Mouse (Mus musculus) lung, embryonic 15.5 days (tissue): Measurements from ENCODE around the gene Ankmy1. TPM values are rescaled to one million over a fixed set of nuclear protein-coding genes. Genes with fewer than 3 reads are reported as not detected.

Source experiments
- ATAC-seq: fragments of 200-750 bp; cut with Nextera tagmentation; 2 replicates; pipeline ENCODE4 v1.8.0; 2017; ENCODE audit warnings: moderate number of reproducible peaks, borderline replicate concordance; ENCODE audit not compliant: low FRiP score, low TSS enrichment; ENCODE audit errors: extremely low read depth
- H3K27ac ChIP-seq: fragments of 300-500 bp; sonication (generic); 2 replicates; pipeline ENCODE4 v1.5.1; 2015; ENCODE audit warnings: moderate library complexity, mild to moderate bottlenecking, inconsistent platforms
- H3K27me3 ChIP-seq: fragments of 300-500 bp; sonication (generic); 2 replicates; pipeline ENCODE4 v1.6.1; 2015; ENCODE audit warnings: inconsistent platforms
- H3K36me3 ChIP-seq: fragments of 300-500 bp; sonication (generic); 2 replicates; pipeline ENCODE4 v1.6.1; 2015; ENCODE audit warnings: inconsistent platforms
- H3K4me1 ChIP-seq: fragments of 300-500 bp; sonication (generic); 2 replicates; pipeline ENCODE4 v1.6.1; 2015; ENCODE audit warnings: inconsistent platforms
- H3K4me2 ChIP-seq: fragments of 300-500 bp; sonication (generic); 2 replicates; pipeline ENCODE4 v1.6.1; 2015; ENCODE audit warnings: inconsistent platforms, mild to moderate bottlenecking, moderate library complexity
- H3K4me3 ChIP-seq: fragments of 300-500 bp; sonication (generic); 2 replicates; pipeline ENCODE4 v1.5.1; 2015; ENCODE audit warnings: mild to moderate bottlenecking, inconsistent platforms
- H3K9ac ChIP-seq: fragments of 300-500 bp; sonication (generic); 2 replicates; pipeline ENCODE4 v1.6.1; 2015; ENCODE audit warnings: inconsistent platforms
- H3K9me3 ChIP-seq: fragments of 300-500 bp; sonication (generic); 2 replicates; pipeline ENCODE4 v1.6.1; 2016; ENCODE audit warnings: inconsistent platforms
- WGBS: fragments of 180-500 bp; shearing (Covaris S2); methylation state at CpG from one replicate; pipeline ENCODE4 v1.1.7; 2015; 5-methylcytosine and 5-hydroxymethylcytosine counted together
- polyA plus RNA-seq: library from polyadenylated mRNA; unstranded; fragments of >200 nt; fragmentation: Nextera tagmentation; extraction: Ambion mirVana; gene quantifications from 2 replicates; pipeline ENCODE4 v1.2.1, GENCODE M21; 2015

The Ankmy1 gene
- polyA plus RNA-seq, 1 experiment from 2014 or later, result 0.27 TPM

DNA sequence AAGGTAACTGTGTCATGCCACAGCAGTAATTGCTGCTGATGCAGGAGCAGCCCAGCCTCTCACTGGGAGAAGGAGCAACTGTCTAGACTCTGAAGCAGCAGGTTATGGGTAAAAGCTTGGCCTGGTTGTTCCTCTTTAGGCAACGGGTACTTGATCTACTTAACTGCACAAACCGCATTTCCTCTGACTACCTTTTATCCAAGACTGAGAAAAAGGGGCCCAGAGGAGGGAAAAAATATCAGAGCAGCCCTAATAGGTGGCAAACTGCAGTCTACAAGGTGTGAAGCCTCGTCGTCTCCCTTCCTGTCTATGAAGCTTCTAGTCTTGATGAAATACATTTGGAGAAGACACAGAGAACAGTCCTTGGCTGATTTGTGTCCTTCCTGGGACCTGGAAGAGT lies 30.9 kb upstream of the Ankmy1 start:
- no peaks in the 10 kb centered on the region for H3K27me3 ChIP-seq
- WGBS, result 76% methylated on average over 4 of the region's 4 CpGs
- H3K9ac ChIP-seq, result peak overlapping the region; percentile 71
- ATAC-seq, result no peak
- peaks cover 4% of the 10 kb centered on the region; the same call in 1 of the 2 replicates for H3K36me3 ChIP-seq
- peak overlapping the region; percentile 78 for H3K4me3 ChIP-seq
- peaks cover 22% of the 10 kb centered on the region for H3K4me1 ChIP-seq
- peak overlapping the region; percentile 97 for H3K27ac ChIP-seq
- peak overlapping the region; percentile 87 for H3K4me2 ChIP-seq
- no peaks in the 10 kb centered on the region for H3K9me3 ChIP-seq

DNA sequence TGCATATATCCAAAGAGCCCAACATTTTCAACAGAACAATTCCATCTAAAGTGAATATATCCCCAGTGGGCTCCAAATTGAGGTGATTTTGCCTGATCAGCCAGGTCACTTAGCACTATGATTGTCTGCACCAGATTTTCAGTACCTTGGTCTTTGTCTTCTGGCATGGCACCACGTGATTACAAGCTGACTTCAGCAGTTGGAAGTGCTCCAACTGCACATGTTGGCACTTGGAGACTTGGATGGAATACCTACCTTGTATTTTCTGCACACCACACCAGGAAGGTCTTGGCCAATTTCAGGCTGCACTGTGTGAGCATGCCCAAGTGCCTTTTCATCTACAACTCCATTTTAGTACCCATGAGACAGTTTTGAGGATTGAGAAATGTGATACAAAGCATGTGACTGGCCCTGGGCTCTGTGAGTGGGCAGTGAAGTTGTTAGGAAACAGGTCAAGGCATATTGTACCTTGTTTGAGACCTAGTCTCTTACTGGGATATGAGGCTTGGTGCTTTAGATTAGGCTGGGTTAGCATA lies 27.5 kb upstream of the Ankmy1 start:
- H3K9me3 ChIP-seq, result no peaks in the 10 kb centered on the region
- ATAC-seq, result no peak
- no peak overlapping the region for H3K9ac ChIP-seq
- H3K36me3 ChIP-seq, result no peaks in the 10 kb centered on the region
- no peak overlapping the region for H3K4me2 ChIP-seq
- no peaks in the 10 kb centered on the region for H3K27me3 ChIP-seq
- 36% methylated on average over 1 of the region's 1 CpGs for WGBS
- no peak overlapping the region for H3K27ac ChIP-seq
- H3K4me1 ChIP-seq, result peaks cover 9% of the 10 kb centered on the region
- H3K4me3 ChIP-seq, result no peak overlapping the region

DNA sequence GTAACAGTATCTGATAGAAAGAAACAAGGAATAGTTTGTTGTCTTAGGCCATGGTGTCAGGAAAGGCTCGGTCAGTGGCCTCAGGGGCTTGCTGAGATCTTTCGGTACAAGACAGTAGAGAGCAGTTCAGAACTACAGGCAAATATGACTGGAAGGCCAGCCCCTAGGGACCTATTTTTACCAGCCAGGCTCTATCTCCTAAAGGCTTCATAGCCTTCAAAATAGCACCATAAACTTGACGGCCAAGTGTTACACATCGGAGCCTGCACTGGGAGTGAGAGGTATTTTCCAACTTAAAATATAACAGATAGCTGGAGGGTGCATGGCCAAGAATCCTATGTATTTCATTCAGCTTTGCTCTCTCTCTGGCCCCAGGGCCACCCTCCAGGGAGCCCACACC lies 18.8 kb upstream of the Ankmy1 start:
- H3K9ac ChIP-seq, result no peak overlapping the region
- 88% methylated on average over 4 of the region's 4 CpGs for WGBS
- no peak overlapping the region for H3K4me2 ChIP-seq
- H3K4me3 ChIP-seq, result no peak overlapping the region
- H3K27ac ChIP-seq, result no peak overlapping the region
- H3K27me3 ChIP-seq, result no peaks in the 10 kb centered on the region
- peaks cover 42% of the 10 kb centered on the region for H3K36me3 ChIP-seq
- no peaks in the 10 kb centered on the region for H3K4me1 ChIP-seq
- no peaks in the 10 kb centered on the region for H3K9me3 ChIP-seq
- no peak for ATAC-seq

DNA sequence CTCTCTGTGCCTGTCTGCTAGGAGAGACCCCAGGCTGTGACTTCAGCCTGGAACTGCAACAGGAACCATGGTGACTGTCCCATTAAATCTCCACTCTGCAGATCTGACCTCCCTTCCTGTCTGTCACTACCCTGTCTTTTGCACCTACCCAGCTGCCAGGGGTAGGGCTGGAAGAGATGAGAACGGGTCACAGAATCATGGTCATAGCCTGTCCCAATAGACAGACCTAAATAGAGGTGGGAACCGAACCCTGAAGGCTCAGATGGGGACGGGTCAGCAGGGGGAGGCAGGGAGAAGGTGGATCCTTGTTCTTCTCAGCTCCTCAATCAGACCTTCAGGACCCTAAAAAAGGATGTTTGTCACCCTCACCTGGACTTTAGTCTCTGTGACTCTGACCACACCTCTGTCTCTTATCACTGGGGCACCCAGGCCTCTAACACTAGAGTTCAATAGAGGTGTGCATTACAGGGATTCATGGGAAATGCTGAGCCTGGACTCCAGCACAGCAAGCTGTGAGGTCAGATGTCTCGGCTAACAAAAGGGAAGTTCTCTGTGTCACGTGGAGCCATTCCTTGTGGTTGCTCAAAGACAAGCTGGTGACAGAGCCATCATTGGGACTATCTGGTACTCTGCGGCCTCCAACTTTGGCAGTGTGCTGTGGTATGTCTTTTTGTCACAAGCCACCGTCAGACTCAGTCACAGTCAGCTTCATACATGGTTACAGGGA lies 17.9 kb upstream of the Ankmy1 start:
- no peak for ATAC-seq
- Histone ChIP-seq H3K4me3 (no peak overlapping the region), H3K36me3 (peaks cover 51% of the 10 kb centered on the region), H3K9me3 (no peaks in the 10 kb centered on the region), H3K27ac (no peak overlapping the region), H3K4me2 (no peak overlapping the region), H3K4me1 (no peaks in the 10 kb centered on the region), H3K27me3 (no peaks in the 10 kb centered on the region), H3K9ac (no peak overlapping the region)
- WGBS, result 87% methylated on average over 7 of the region's 7 CpGs

DNA sequence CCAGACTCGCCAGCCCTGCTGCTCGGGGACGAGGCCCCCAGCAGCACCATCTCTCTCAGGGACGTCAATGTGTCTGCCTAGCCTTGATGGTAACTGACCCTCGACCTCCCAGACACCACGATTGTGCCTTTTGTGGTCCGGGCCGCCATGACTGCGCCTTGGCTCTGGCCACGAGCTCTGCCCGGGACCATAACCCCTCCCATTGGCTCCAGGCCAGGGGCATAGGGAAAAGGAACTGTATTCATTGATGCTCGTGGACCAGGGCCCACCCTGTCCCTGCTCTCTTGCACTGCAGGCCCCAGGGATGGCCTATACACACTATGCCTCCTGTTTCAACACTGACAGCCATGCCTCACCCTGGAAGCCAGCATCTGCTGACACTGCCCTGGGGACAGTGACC lies 17.1 kb upstream of the Ankmy1 start:
- no peak for ATAC-seq
- Histone ChIP-seq H3K4me2 (no peak overlapping the region), H3K4me1 (no peaks in the 10 kb centered on the region), H3K9me3 (no peaks in the 10 kb centered on the region), H3K36me3 (peaks cover 59% of the 10 kb centered on the region), H3K27me3 (no peaks in the 10 kb centered on the region), H3K27ac (no peak overlapping the region), H3K4me3 (no peak overlapping the region), H3K9ac (no peak overlapping the region)
- 72% methylated on average over 12 of the region's 12 CpGs for WGBS

DNA sequence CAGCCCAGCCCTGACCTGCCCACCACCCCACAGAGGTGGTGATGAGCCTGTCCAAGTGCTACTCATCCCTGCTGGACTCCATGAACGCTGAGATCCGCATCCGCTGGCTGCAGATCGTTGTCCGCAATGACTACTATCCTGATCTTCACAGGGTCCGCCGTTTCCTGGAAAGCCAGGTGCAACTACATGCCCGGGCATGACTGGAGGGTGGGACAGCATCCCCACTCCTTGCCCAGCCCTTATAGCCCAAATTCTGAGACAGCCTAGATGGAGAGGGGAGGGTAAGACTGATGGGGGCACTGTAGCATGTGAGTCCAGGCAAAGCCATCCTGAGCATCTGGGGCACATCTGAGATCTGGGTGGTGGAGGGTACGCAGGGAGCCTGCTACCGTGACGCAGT lies 16.4 kb upstream of the Ankmy1 start:
- H3K9me3 ChIP-seq, result no peaks in the 10 kb centered on the region
- H3K27me3 ChIP-seq, result no peaks in the 10 kb centered on the region
- ATAC-seq, result no peak
- no peak overlapping the region for H3K4me3 ChIP-seq
- no peaks in the 10 kb centered on the region for H3K4me1 ChIP-seq
- no peak overlapping the region for H3K27ac ChIP-seq
- H3K36me3 ChIP-seq, result peaks cover 61% of the 10 kb centered on the region
- no peak overlapping the region for H3K9ac ChIP-seq
- no peak overlapping the region for H3K4me2 ChIP-seq
- 97% methylated on average over 11 of the region's 11 CpGs for WGBS

DNA sequence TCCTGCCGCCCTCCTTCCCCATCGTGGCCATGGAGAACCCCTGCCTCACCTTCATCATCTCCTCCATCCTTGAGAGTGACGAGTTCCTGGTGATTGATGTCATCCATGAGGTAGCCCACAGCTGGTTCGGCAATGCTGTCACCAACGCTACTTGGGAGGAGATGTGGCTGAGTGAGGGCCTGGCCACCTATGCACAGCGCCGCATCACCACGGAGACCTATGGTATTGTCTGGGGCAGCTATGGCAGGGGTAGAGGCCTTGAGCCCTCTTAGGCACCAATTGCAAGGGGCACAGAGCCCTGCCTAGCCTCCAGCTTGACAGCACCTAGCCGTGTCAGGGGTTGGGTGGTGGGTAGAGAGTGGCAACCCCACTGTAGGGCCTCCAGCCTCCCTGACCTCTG lies 14.0 kb upstream of the Ankmy1 start:
- Histone ChIP-seq H3K4me3 (no peak overlapping the region), H3K4me1 (peaks cover 7% of the 10 kb centered on the region), H3K9me3 (no peaks in the 10 kb centered on the region), H3K4me2 (no peak overlapping the region), H3K36me3 (peaks cover 61% of the 10 kb centered on the region), H3K27ac (no peak overlapping the region), H3K9ac (no peak overlapping the region), H3K27me3 (no peaks in the 10 kb centered on the region)
- ATAC-seq, result no peak
- WGBS, result 89% methylated on average over 9 of the region's 9 CpGs

DNA sequence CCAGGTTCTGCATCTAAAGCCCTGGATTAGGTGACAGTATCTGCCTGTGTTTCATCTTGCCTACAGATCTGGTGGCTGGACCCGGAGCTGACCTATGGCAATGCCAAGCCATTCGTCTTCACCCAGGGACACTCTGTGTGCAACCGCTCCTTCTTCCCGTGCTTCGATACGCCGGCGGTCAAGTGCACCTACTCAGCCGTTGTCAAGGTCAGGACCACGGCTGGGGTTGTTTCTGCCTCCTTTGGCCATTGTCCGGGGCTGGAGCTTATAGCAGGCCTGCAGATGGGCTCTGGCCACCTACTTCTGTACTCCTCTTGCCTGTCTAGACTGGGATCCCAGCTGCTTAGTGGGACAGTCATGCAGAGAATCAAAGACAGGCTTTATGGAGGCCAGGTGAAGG lies 12.3 kb upstream of the Ankmy1 start:
- 87% methylated on average over 11 of the region's 11 CpGs for WGBS
- Histone ChIP-seq H3K4me2 (no peak overlapping the region), H3K4me3 (no peak overlapping the region), H3K27me3 (no peaks in the 10 kb centered on the region), H3K27ac (no peak overlapping the region), H3K36me3 (peaks cover 50% of the 10 kb centered on the region), H3K4me1 (peaks cover 17% of the 10 kb centered on the region), H3K9ac (no peak overlapping the region), H3K9me3 (no peaks in the 10 kb centered on the region)
- ATAC-seq, result no peak

DNA sequence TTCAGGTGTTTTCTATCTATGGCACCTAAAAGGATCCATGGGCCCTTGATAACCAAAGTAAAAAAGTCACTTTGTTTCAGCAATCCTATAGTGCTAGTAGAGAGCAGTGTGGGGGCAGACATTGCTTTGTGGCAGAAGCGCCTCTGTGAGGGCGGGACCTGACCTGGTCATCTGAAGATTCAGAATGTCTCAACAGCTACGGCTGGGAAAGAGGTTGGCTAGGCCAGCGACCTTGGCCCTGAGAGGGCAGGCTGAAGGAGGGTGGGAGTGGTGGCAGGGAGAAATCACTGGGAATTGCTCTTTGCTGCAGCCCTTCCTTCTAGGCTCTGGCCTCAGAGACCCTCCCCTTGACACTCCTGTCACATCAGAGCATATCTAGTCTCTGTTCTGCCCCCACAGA lies 11.5 kb upstream of the Ankmy1 start:
- H3K4me3 ChIP-seq, result no peak overlapping the region
- no peak overlapping the region for H3K4me2 ChIP-seq
- WGBS, result 68% methylated on average over 4 of the region's 4 CpGs
- no peak for ATAC-seq
- H3K27ac ChIP-seq, result no peak overlapping the region
- no peaks in the 10 kb centered on the region for H3K27me3 ChIP-seq
- peaks cover 22% of the 10 kb centered on the region for H3K4me1 ChIP-seq
- peaks cover 43% of the 10 kb centered on the region for H3K36me3 ChIP-seq
- no peaks in the 10 kb centered on the region for H3K9me3 ChIP-seq
- H3K9ac ChIP-seq, result no peak overlapping the region

- peak overlapping the region; percentile 73 for H3K4me3 ChIP-seq
- H3K27me3 ChIP-seq, result no peaks in the 10 kb centered on the region
- peak overlapping the region; percentile 87; the same call in 1 of the 2 replicates for H3K9ac ChIP-seq
- 40% methylated on average over 1 of the region's 1 CpGs for WGBS
- H3K4me2 ChIP-seq, result peak overlapping the region; percentile 88
- H3K9me3 ChIP-seq, result no peaks in the 10 kb centered on the region
- H3K36me3 ChIP-seq, result peaks cover 26% of the 10 kb centered on the region
- H3K4me1 ChIP-seq, result peaks cover 30% of the 10 kb centered on the region
- ATAC-seq, result no peak
- no peak overlapping the region for H3K27ac ChIP-seq
These were observed 9.6 kb upstream of the Ankmy1 start for GRCm38 (mm10) chr1:92912286-92912685.

DNA sequence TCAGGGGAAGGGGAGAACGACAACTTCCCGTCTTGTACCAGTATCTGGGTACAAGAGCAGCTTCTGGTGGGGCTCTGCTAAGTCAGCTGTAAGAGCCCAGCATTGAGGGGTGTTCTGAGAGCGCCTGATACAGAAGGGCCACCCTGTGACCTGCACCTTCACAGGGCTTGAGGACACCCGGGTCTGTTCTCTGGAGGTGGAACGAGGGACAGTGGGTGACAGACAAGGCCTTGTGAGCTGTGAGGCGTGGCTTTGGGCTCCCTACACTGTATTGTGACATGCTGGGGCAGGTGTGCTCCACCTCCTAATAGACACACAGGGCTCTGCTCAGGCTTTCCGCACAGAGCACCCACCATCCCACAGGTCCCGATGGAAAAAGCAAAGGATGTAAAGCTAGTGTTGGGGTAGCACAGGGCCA lies 9.0 kb upstream of the Ankmy1 start:
- Histone ChIP-seq H3K9ac (peak overlapping the region; percentile 87), H3K27me3 (no peaks in the 10 kb centered on the region), H3K9me3 (no peaks in the 10 kb centered on the region), H3K4me2 (peak overlapping the region; percentile 88), H3K4me3 (peak overlapping the region; percentile 73), H3K4me1 (peaks cover 30% of the 10 kb centered on the region), H3K27ac (peak overlapping the region; percentile 90), H3K36me3 (peaks cover 21% of the 10 kb centered on the region)
- ATAC-seq, result no peak
- WGBS, result 33% methylated on average over 8 of the region's 8 CpGs

GRCm38 (mm10) chr1:92910925-92911720 lies 8.4 kb upstream of the Ankmy1 start:
- WGBS, result under 1% methylated on average over 33 of the region's 85 CpGs
- H3K4me2 ChIP-seq, result peak overlapping the region; percentile 88

More at GRCm38 (mm10) chr1:92910925-92911720, 8.4 kb upstream of the Ankmy1 start:
- Histone ChIP-seq H3K9me3 (no peaks in the 10 kb centered on the region), H3K4me1 (peaks cover 35% of the 10 kb centered on the region), H3K4me3 (peak overlapping the region; percentile 73), H3K27ac (peak overlapping the region; percentile 90), H3K36me3 (peaks cover 15% of the 10 kb centered on the region), H3K9ac (peak overlapping the region; percentile 87), H3K27me3 (no peaks in the 10 kb centered on the region)
- peak; percentile 25; the same call in 1 of the 2 replicates for ATAC-seq
